Mouse (Mus musculus) C2C12 (cell line): ENCODE data around the gene Rapgef2.

Source experiments
- CEBPB ChIP-seq: IDR thresholded peaks from one replicate; pipeline ENCODE4 v1.6.1; 2011; ENCODE audit warnings: low read depth, mild to moderate bottlenecking, control low read depth, moderate library complexity
- CTCF ChIP-seq: IDR thresholded peaks from one replicate; pipeline ENCODE4 v1.5.1; 2011; ENCODE audit not compliant: control insufficient read depth, insufficient read depth, insufficient read length
- MAX ChIP-seq: IDR thresholded peaks from one replicate; pipeline ENCODE4 v1.6.1; 2011; ENCODE audit warnings: mild to moderate bottlenecking, control low read depth
- MYOG ChIP-seq: IDR thresholded peaks from one replicate; pipeline ENCODE4 v1.6.1; 2011; ENCODE audit not compliant: control insufficient read depth, insufficient read length; ENCODE audit errors: extremely low read depth
- USF1 ChIP-seq: IDR thresholded peaks from one replicate; pipeline ENCODE4 v1.6.1; 2011; ENCODE audit warnings: low read depth, mild to moderate bottlenecking, control low read depth, moderate library complexity

- TF ChIP-seq CTCF, result no peak
- TF ChIP-seq MAX, result no peak
- TF ChIP-seq MYOG, result no peak
- peak; percentile 28 for TF ChIP-seq CEBPB
- TF ChIP-seq USF1, result no peak
Observed at GRCm38 (mm10) chr3:79161093-79161723, 125.1 kb downstream of the Rapgef2 start.
